Mouse (Mus musculus): ENCODE results near the gene Enpp3. TPM values are rescaled to one million over a fixed set of nuclear protein-coding genes. Genes with fewer than 3 reads are reported as not detected.
A peak's percentile ranks its signal among the peaks of the same experiment; 100 is the strongest.

Enpp3 gene
- total RNA-seq, 1 experiment = 43.2 TPM

GRCm38 (mm10) chr10:24801796-24802195 lies 40.8 kb downstream of the Enpp3 start:
- no peaks in the 10 kb centered on the region for H3K9me3 ChIP-seq (ENCODE audit: control insufficient read depth, insufficient read depth, low read depth, low read length)
- peaks cover 12 to 20% of the 10 kb centered on the region in 2 experiments for H3K4me1 ChIP-seq (ENCODE audit: control insufficient read depth in 2 of 2, insufficient read depth in 2 of 2, low read length in 2 of 2, poor library complexity in 1 of 2)
- in situ Hi-C loops (cut with MboI; ENCODE audit: low sequenced_read_pairs in 2 of 2, unreplicated experiment in 2 of 2) = no loop called here

GRCm38 (mm10) chr10:24797246-24797645 lies 45.4 kb downstream of the Enpp3 start:
- 0 out of 2 replicates have a peak, but pooled peaks have one; percentile 14 for TF ChIP-seq ZC3H11A (IDR thresholded peaks at IDR 0.05; ENCODE audit: borderline replicate concordance, low read depth, low read length)
- no peak for TF ChIP-seq ZNF384 (IDR thresholded peaks at IDR 0.05; ENCODE audit: low read depth, low read length)
- Histone ChIP-seq H3K9ac (ENCODE audit: insufficient read depth, low read depth, low read length, poor library complexity, severe bottlenecking) (no peak overlapping the region), H3K4me1 (ENCODE audit: control insufficient read depth in 2 of 2, insufficient read depth in 2 of 2, low read length in 2 of 2, poor library complexity in 1 of 2) (peaks cover 2 to 3% of the 10 kb centered on the region in 2 experiments; a peak in 2 of 4 replicates), H3K36me3 (ENCODE audit: control insufficient read depth, insufficient read depth, low read length, poor library complexity, severe bottlenecking) (peaks cover 30% of the 10 kb centered on the region), H3K27ac (ENCODE audit: insufficient read depth, low read depth, low read length, poor library complexity, severe bottlenecking) (no peak overlapping the region), H3K9me3 (ENCODE audit: control insufficient read depth, insufficient read depth, low read depth, low read length) (no peaks in the 10 kb centered on the region), H3K4me3 (ENCODE audit: insufficient read depth in 1 of 2, low read depth in 1 of 2, low read length in 2 of 2, poor library complexity in 1 of 2, severe bottlenecking in 1 of 2) (no peak overlapping the region)
- peak; percentile 63 for DNase-seq (ENCODE audit: low read depth, low spot score)
- in situ Hi-C loops (cut with MboI; ENCODE audit: low sequenced_read_pairs in 2 of 2, unreplicated experiment in 2 of 2) = no loop called here

More at GRCm38 (mm10) chr10:24801796-24802195, 40.8 kb downstream of the Enpp3 start:
- no peak for DNase-seq (ENCODE audit: low read depth, low spot score)
- no peak overlapping the region for H3K4me3 ChIP-seq (ENCODE audit: insufficient read depth in 1 of 2, low read depth in 1 of 2, low read length in 2 of 2, poor library complexity in 1 of 2, severe bottlenecking in 1 of 2)
- TF ChIP-seq MAFK (IDR thresholded peaks at IDR 0.05; ENCODE audit: insufficient read depth, low read depth, low read length) = no peak
- TF ChIP-seq ZC3H11A (IDR thresholded peaks at IDR 0.05; ENCODE audit: borderline replicate concordance, low read depth, low read length) = no peak
- no peak for TF ChIP-seq CHD2 (IDR thresholded peaks at IDR 0.05; ENCODE audit: low read depth, low read length)
- H3K36me3 ChIP-seq (ENCODE audit: control insufficient read depth, insufficient read depth, low read length, poor library complexity, severe bottlenecking) = peaks cover 25% of the 10 kb centered on the region
- no peak overlapping the region for H3K27ac ChIP-seq (ENCODE audit: insufficient read depth, low read depth, low read length, poor library complexity, severe bottlenecking)
- H3K9ac ChIP-seq (ENCODE audit: insufficient read depth, low read depth, low read length, poor library complexity, severe bottlenecking) = no peak overlapping the region

- in situ Hi-C loops (cut with MboI; ENCODE audit: low sequenced_read_pairs in 2 of 2, unreplicated experiment in 2 of 2) = no loop called here
- TF ChIP-seq CHD2 (IDR thresholded peaks at IDR 0.05; ENCODE audit: low read depth, low read length) = no peak
- TF ChIP-seq MAFK (IDR thresholded peaks at IDR 0.05; ENCODE audit: insufficient read depth, low read depth, low read length) = no peak
- no peak for TF ChIP-seq HCFC1 (IDR thresholded peaks at IDR 0.05; ENCODE audit: borderline replicate concordance, insufficient read depth, low read length)
- TF ChIP-seq ZC3H11A (IDR thresholded peaks at IDR 0.05; ENCODE audit: borderline replicate concordance, low read depth, low read length) = no peak
- no peak for TF ChIP-seq ZNF384 (IDR thresholded peaks at IDR 0.05; ENCODE audit: low read depth, low read length)
Measured at GRCm38 (mm10) chr10:24792756-24793155, 49.9 kb downstream of the Enpp3 start.

GRCm38 (mm10) chr10:24789747-24790545 lies 52.7 kb downstream of the Enpp3 start:
- H3K9me3 ChIP-seq (ENCODE audit: control insufficient read depth, insufficient read depth, low read depth, low read length) = no peaks in the 10 kb centered on the region
- in situ Hi-C loops (cut with MboI; ENCODE audit: low sequenced_read_pairs in 2 of 2, unreplicated experiment in 2 of 2) = loop anchor here in 1 of 2 experiments (10.0 kb wide), 1 partner anchor 105 kb away; no protein-coding TSS in a partner anchor
- peak; percentile 81 for DNase-seq (ENCODE audit: low read depth, low spot score)

More at GRCm38 (mm10) chr10:24792756-24793155, 49.9 kb downstream of the Enpp3 start:
- Histone ChIP-seq H3K27ac (ENCODE audit: insufficient read depth, low read depth, low read length, poor library complexity, severe bottlenecking) (no peak overlapping the region), H3K36me3 (ENCODE audit: control insufficient read depth, insufficient read depth, low read length, poor library complexity, severe bottlenecking) (peaks cover 35% of the 10 kb centered on the region), H3K4me1 (ENCODE audit: control insufficient read depth in 2 of 2, insufficient read depth in 2 of 2, low read length in 2 of 2, poor library complexity in 1 of 2) (peaks cover 0 to 2% of the 10 kb centered on the region in 2 experiments; a peak in 1 of 4 replicates), H3K9ac (ENCODE audit: insufficient read depth, low read depth, low read length, poor library complexity, severe bottlenecking) (no peak overlapping the region), H3K4me3 (ENCODE audit: insufficient read depth in 1 of 2, low read depth in 1 of 2, low read length in 2 of 2, poor library complexity in 1 of 2, severe bottlenecking in 1 of 2) (no peak overlapping the region), H3K9me3 (ENCODE audit: control insufficient read depth, insufficient read depth, low read depth, low read length) (no peaks in the 10 kb centered on the region)
- DNase-seq (ENCODE audit: low read depth, low spot score) = no peak

More at GRCm38 (mm10) chr10:24789747-24790545, 52.7 kb downstream of the Enpp3 start:
- H3K4me3 ChIP-seq (ENCODE audit: insufficient read depth in 1 of 2, low read depth in 1 of 2, low read length in 2 of 2, poor library complexity in 1 of 2, severe bottlenecking in 1 of 2) = no peak overlapping the region
- no peak for TF ChIP-seq MAFK (IDR thresholded peaks at IDR 0.05; ENCODE audit: insufficient read depth, low read depth, low read length)
- TF ChIP-seq ZC3H11A (IDR thresholded peaks at IDR 0.05; ENCODE audit: borderline replicate concordance, low read depth, low read length) = peak; percentile 53; the same call in 1 of the 2 replicates
- H3K36me3 ChIP-seq (ENCODE audit: control insufficient read depth, insufficient read depth, low read length, poor library complexity, severe bottlenecking) = peaks cover 38% of the 10 kb centered on the region
- H3K27ac ChIP-seq (ENCODE audit: insufficient read depth, low read depth, low read length, poor library complexity, severe bottlenecking) = no peak overlapping the region
- peaks cover 0 to 2% of the 10 kb centered on the region in 2 experiments; a peak in 1 of 4 replicates for H3K4me1 ChIP-seq (ENCODE audit: control insufficient read depth in 2 of 2, insufficient read depth in 2 of 2, low read length in 2 of 2, poor library complexity in 1 of 2)
- H3K9ac ChIP-seq (ENCODE audit: insufficient read depth, low read depth, low read length, poor library complexity, severe bottlenecking) = no peak overlapping the region

Measured in ES-E14 (cell line).